Mouse (Mus musculus) kidney, embryonic 16.5 days (tissue): ENCODE measurements around the gene Colq. TPM values are rescaled to one million over a fixed set of nuclear protein-coding genes. Genes with fewer than 3 reads are reported as not detected.

Source experiments
- ATAC-seq: fragments of 200-750 bp; cut with Nextera tagmentation; 2 replicates; pipeline ENCODE4 v1.8.0; 2017; ENCODE audit warnings: moderate TSS enrichment; ENCODE audit not compliant: low FRiP score, low TSS enrichment
- H3K27ac ChIP-seq: fragments of 300-500 bp; sonication (generic); 2 replicates; pipeline ENCODE4 v1.5.1; 2014; ENCODE audit warnings: low read length
- H3K27me3 ChIP-seq: fragments of 300-500 bp; sonication (generic); 2 replicates; pipeline ENCODE4 v1.6.1; 2014; ENCODE audit warnings: low read length, control low read depth, mixed read lengths; ENCODE audit not compliant: insufficient read depth
- H3K36me3 ChIP-seq: fragments of 300-500 bp; sonication (generic); 2 replicates; pipeline ENCODE4 v1.6.1; 2014; ENCODE audit warnings: low read length, control low read depth, mixed read lengths; ENCODE audit not compliant: insufficient read depth
- H3K4me1 ChIP-seq: fragments of 300-500 bp; sonication (generic); 2 replicates; pipeline ENCODE4 v1.6.1; 2014; ENCODE audit warnings: low read length, control low read depth, mixed read lengths; ENCODE audit not compliant: insufficient read depth
- H3K4me2 ChIP-seq: fragments of 300-500 bp; sonication (generic); replicated peaks from 2 replicates; pipeline ENCODE4 v1.6.1; 2014; ENCODE audit warnings: low read depth, low read length
- H3K4me3 ChIP-seq: fragments of 300-500 bp; sonication (generic); 2 replicates; pipeline ENCODE4 v1.5.1; 2014; ENCODE audit warnings: mild to moderate bottlenecking, low read length
- H3K9ac ChIP-seq: fragments of 300-500 bp; sonication (generic); replicated peaks from 2 replicates; pipeline ENCODE4 v1.6.1; 2014; ENCODE audit warnings: low read length
- H3K9me3 ChIP-seq: fragments of 300-500 bp; sonication (generic); 2 replicates; pipeline ENCODE4 v1.6.1; 2016; ENCODE audit warnings: low read length, control low read depth
- whole genome bisulfite sequencing: fragments of 180-500 bp; shearing (Covaris S2); extraction: QIAGEN DNeasy Blood & Tissue Kit; methylation state at CpG from one replicate; pipeline ENCODE4 v1.1.7; 2014; 5-methylcytosine and 5-hydroxymethylcytosine counted together
- polyA plus RNA-seq: library from polyadenylated mRNA; unstranded; fragments of >200 nt; fragmentation: Nextera tagmentation; extraction: Ambion mirVana; gene quantifications from 2 replicates; pipeline ENCODE4 v1.2.1, GENCODE M21; 2015

Colq gene
- polyA plus RNA-seq, 1 experiment from 2014 or later, result 3.2 TPM

GRCm38 (mm10) chr14:31564452-31565179 lies 26.5 kb downstream of the Colq start:
- Histone ChIP-seq H3K9ac (no peak overlapping the region), H3K4me1 (peaks cover 29% of the 10 kb centered on the region), H3K27ac (peak overlapping the region; percentile 64), H3K4me3 (no peak overlapping the region), H3K36me3 (no peaks in the 10 kb centered on the region), H3K4me2 (no peak overlapping the region), H3K9me3 (no peaks in the 10 kb centered on the region), H3K27me3 (peaks cover 2% of the 10 kb centered on the region; the same call in 1 of the 2 replicates)
- WGBS, result 6% methylated on average over 6 of the region's 6 CpGs
- peak; percentile 83 for ATAC-seq

GRCm38 (mm10) chr14:31560886-31561285 lies 30.3 kb downstream of the Colq start:
- no peak for ATAC-seq
- H3K27ac ChIP-seq, result no peak overlapping the region
- no peak overlapping the region for H3K4me2 ChIP-seq
- WGBS, result 13% methylated on average over 5 of the region's 5 CpGs
- H3K4me1 ChIP-seq, result peaks cover 33% of the 10 kb centered on the region
- no peaks in the 10 kb centered on the region for H3K36me3 ChIP-seq
- H3K9me3 ChIP-seq, result no peaks in the 10 kb centered on the region
- H3K4me3 ChIP-seq, result no peak overlapping the region
- peaks cover 2% of the 10 kb centered on the region; the same call in 1 of the 2 replicates for H3K27me3 ChIP-seq
- no peak overlapping the region for H3K9ac ChIP-seq

- 36% methylated on average over 5 of the region's 5 CpGs for WGBS
- no peak overlapping the region for H3K4me2 ChIP-seq
- no peak overlapping the region for H3K9ac ChIP-seq
- H3K27ac ChIP-seq, result no peak overlapping the region
- peaks cover 2% of the 10 kb centered on the region; the same call in 1 of the 2 replicates for H3K27me3 ChIP-seq
- no peak overlapping the region for H3K4me3 ChIP-seq
- no peaks in the 10 kb centered on the region for H3K9me3 ChIP-seq
- ATAC-seq, result no peak
- H3K4me1 ChIP-seq, result peaks cover 17% of the 10 kb centered on the region
- no peaks in the 10 kb centered on the region for H3K36me3 ChIP-seq
Observed at GRCm38 (mm10) chr14:31559216-31559615, 31.9 kb downstream of the Colq start.

GRCm38 (mm10) chr14:31557784-31558183 lies 33.4 kb downstream of the Colq start:
- Histone ChIP-seq H3K36me3 (no peaks in the 10 kb centered on the region), H3K4me1 (peaks cover 13% of the 10 kb centered on the region), H3K9ac (no peak overlapping the region), H3K4me3 (no peak overlapping the region), H3K4me2 (no peak overlapping the region), H3K27me3 (peaks cover 2% of the 10 kb centered on the region; the same call in 1 of the 2 replicates), H3K27ac (no peak overlapping the region), H3K9me3 (no peaks in the 10 kb centered on the region)
- ATAC-seq, result peak; percentile 43; the same call in 1 of the 2 replicates
- WGBS, result 39% methylated on average over 9 of the region's 9 CpGs

- 49% methylated on average over 8 of the region's 8 CpGs for WGBS
- Histone ChIP-seq H3K27me3 (no peaks in the 10 kb centered on the region), H3K36me3 (no peaks in the 10 kb centered on the region), H3K4me1 (peaks cover 13% of the 10 kb centered on the region), H3K9me3 (no peaks in the 10 kb centered on the region), H3K4me3 (no peak overlapping the region), H3K9ac (no peak overlapping the region), H3K27ac (0 out of 2 replicates have a peak overlapping the region, but pooled peaks have one; percentile 3), H3K4me2 (no peak overlapping the region)
- ATAC-seq, result peak; percentile 53; the same call in 1 of the 2 replicates
Observed at GRCm38 (mm10) chr14:31557273-31557672, 33.9 kb downstream of the Colq start.

DNA sequence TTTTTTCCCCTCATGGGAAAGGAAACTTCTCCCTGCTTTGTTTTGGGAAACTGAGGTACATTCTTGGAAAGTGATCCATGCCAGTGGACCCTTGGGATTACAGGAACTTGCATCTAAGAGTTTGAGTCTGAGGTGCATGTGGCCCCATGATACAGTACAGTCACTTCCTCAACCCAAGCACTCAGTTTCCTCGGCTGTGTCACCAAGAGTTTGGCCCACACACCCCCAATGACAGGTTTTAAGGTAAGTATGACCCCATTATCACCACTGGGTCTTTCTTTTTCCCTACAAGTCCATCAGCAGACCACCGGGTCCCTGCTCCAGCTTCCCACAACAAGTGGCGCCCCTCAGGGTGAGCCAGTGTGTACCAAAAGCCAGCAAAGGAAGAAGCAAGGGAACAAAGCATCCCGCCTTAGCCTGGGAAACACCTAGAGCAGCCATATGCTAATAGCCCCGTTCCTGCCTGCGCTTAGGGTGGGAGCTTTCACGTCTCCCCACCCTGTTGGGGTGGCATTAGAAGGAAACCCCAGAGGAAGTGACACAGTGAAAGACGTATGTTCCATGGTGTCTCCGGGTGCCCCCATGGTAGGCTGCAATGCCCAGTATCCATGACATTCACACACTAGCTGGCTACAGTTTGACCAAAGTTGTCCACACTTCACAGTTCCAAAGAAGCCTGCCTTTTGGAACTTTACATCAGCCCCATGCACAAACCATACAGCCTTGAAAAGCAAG lies 34.5 kb downstream of the Colq start:
- H3K27me3 ChIP-seq, result no peaks in the 10 kb centered on the region
- H3K9me3 ChIP-seq, result no peaks in the 10 kb centered on the region
- no peaks in the 10 kb centered on the region for H3K36me3 ChIP-seq
- no peak for ATAC-seq
- 0 out of 2 replicates have a peak overlapping the region, but pooled peaks have one; percentile 3 for H3K27ac ChIP-seq
- 81% methylated on average over 9 of the region's 9 CpGs for WGBS
- no peak overlapping the region for H3K4me2 ChIP-seq
- H3K9ac ChIP-seq, result no peak overlapping the region
- peaks cover 13% of the 10 kb centered on the region for H3K4me1 ChIP-seq
- H3K4me3 ChIP-seq, result no peak overlapping the region

- Histone ChIP-seq H3K36me3 (no peaks in the 10 kb centered on the region), H3K27ac (0 out of 2 replicates have a peak overlapping the region, but pooled peaks have one; percentile 17), H3K9me3 (no peaks in the 10 kb centered on the region), H3K4me3 (no peak overlapping the region), H3K9ac (no peak overlapping the region), H3K27me3 (no peaks in the 10 kb centered on the region), H3K4me1 (peaks cover 11% of the 10 kb centered on the region), H3K4me2 (no peak overlapping the region)
- WGBS, result 32% methylated on average over 14 of the region's 14 CpGs
- no peak for ATAC-seq
Observed at GRCm38 (mm10) chr14:31555963-31556434, 35.1 kb downstream of the Colq start.

- 83% methylated on average over 7 of the region's 7 CpGs for WGBS
- Histone ChIP-seq H3K36me3 (no peaks in the 10 kb centered on the region), H3K9me3 (no peaks in the 10 kb centered on the region), H3K9ac (no peak overlapping the region), H3K27ac (no peak overlapping the region), H3K27me3 (no peaks in the 10 kb centered on the region), H3K4me1 (0 out of 2 replicates have a peak, but pooled peaks cover 6% of the 10 kb centered on the region), H3K4me2 (no peak overlapping the region), H3K4me3 (no peak overlapping the region)
- no peak for ATAC-seq
Observed at GRCm38 (mm10) chr14:31555021-31555420, 36.1 kb downstream of the Colq start.

DNA sequence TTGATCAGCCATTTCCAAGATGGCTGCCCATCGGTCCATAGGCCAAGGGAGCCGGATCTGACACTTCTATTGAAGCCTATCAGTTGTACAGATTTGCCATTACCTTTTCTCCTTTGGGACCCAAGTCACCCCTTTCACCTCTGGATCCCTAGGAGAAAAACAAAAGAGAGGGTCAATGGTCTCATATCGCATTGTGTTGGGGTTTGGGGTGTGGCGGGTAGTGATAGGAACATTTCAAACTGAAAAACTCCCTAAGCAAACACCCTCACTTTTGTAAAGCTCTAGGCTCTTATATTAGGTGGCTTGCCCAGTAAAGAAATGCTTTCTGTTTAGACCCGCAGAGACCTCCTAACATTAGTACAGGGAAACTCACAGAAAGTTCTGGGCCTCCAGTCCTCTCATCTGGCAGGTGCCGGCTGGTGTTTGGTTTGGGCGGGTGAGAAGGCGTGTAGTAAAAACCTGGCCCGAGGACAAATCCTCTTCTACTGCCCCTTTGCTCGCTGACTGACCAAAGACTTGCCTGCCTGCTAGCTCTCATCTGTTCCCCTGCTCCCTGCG lies 47.2 kb downstream of the Colq start:
- H3K36me3 ChIP-seq, result no peaks in the 10 kb centered on the region
- WGBS, result 71% methylated on average over 11 of the region's 11 CpGs
- H3K4me3 ChIP-seq, result no peak overlapping the region
- H3K27me3 ChIP-seq, result no peaks in the 10 kb centered on the region
- H3K27ac ChIP-seq, result no peak overlapping the region
- H3K4me1 ChIP-seq, result peaks cover 8% of the 10 kb centered on the region; the same call in 1 of the 2 replicates
- no peaks in the 10 kb centered on the region for H3K9me3 ChIP-seq
- no peak for ATAC-seq
- no peak overlapping the region for H3K9ac ChIP-seq
- no peak overlapping the region for H3K4me2 ChIP-seq
